Mouse (Mus musculus) forebrain, embryonic 15.5 days (tissue): ENCODE results near the gene Akr1c18. TPM values are rescaled to one million over a fixed set of nuclear protein-coding genes. Genes with fewer than 3 reads are reported as not detected.

Experiments
- polyA plus RNA-seq: library from polyadenylated mRNA; unstranded; fragments of >200 nt; fragmentation: Nextera tagmentation; extraction: Ambion mirVana; gene quantifications from 2 replicates; pipeline ENCODE4 v1.2.1, GENCODE M21; 2015

The Akr1c18 gene
- polyA plus RNA-seq, 1 experiment from 2014 or later = not detected

Other genes starting within 250 kb of the Akr1c18 start
- gene Net1, start 232.4 kb downstream of the Akr1c18 start, polyA plus RNA-seq = 14.1 and 17.1 TPM in 2 replicates
- gene Tubal3, start 232.4 kb downstream of the Akr1c18 start, polyA plus RNA-seq = not detected in 2 replicates
- 0.19 and 0.28 TPM in 2 replicates for gene Ucn3, start 205.3 kb downstream of the Akr1c18 start, polyA plus RNA-seq
- gene Akr1c14, start 101.6 kb downstream of the Akr1c18 start, polyA plus RNA-seq = 0.41 and 0.50 TPM in 2 replicates
- gene Akr1c13, start 40.5 kb upstream of the Akr1c18 start, polyA plus RNA-seq = 1.6 and 2.2 TPM in 2 replicates
- 5.4 and 7.1 TPM in 2 replicates for gene Akr1c19, start 78.0 kb upstream of the Akr1c18 start, polyA plus RNA-seq
- gene Akr1c12, start 128.8 kb upstream of the Akr1c18 start, polyA plus RNA-seq = 0.15 and 0.32 TPM in 2 replicates